Comparison of ENCODE assay signal across 8 mouse cellular contexts in the genomic region with DNA sequence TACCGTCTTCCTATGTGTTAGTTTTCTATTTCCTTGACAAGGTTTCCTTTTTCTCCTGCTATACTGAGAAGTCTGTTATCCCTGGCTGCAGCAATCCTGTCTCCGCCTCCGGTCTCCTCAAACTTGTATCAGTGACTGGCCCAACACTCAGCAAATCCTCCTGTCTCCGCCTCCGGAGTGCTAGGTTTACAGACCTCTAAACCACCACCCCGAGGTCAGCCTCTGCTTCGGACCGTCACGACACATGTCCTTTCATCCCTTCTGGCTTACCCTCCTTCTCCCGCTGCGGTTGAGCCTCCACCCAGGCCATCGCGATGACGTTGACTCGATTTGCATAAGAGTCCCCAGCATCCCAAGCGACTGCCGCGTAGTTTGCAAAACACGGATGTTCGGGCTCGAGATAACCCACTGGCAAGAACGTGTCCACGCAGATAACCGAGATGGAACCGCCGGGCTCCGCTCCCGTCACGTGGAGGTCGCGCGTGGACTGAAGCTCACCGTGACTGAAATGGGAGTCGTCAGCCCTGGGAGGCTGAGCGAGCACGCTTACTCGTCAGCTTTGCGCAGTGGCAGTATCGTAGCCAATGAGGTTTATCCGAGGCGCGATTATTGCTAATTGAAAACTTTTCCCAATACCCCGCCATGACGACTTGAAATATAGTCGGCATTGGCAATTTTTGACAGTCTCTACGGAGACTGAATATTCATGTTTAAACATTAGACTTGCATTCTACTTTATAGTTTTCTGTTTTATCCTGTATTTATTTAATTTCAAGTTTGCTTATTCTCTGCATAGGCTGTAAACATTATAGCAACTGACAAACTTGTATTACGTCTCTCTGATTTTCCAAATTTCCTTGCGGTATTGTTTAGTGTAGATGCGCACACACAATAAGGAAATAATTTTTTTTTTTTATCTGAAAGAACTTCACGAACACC. TPM values are rescaled to one million over a fixed set of nuclear protein-coding genes. Genes with fewer than 3 reads are reported as not detected.
DNase-seq lines count a peak whose midpoint lies in the region; ATAC-seq and TF ChIP-seq lines count a peak whose summit lies in the region.

No protein-coding gene starts in this region.

- peak overlapping the region; percentile 80 for H3K4me2 ChIP-seq in embryonic facial prominence, embryonic 15.5 days (replicated peaks)
- peak overlapping the region; percentile 73 for H3K4me2 ChIP-seq in kidney, embryonic 15.5 days

- no peaks in the 10 kb centered on the region for H3K9me3 ChIP-seq in embryonic facial prominence, embryonic 15.5 days (replicated peaks)
- no peaks in the 10 kb centered on the region for H3K9me3 ChIP-seq in heart, embryonic 10.5 days
- H3K9me3 ChIP-seq in kidney, embryonic 15.5 days (replicated peaks): no peaks in the 10 kb centered on the region

- peak overlapping the region; percentile 98 for H3K27ac ChIP-seq in bone marrow, adult 2 months (ENCODE audit: control insufficient read depth, insufficient read depth, low read depth, low read length, poor library complexity)
- H3K27ac ChIP-seq in embryonic facial prominence, embryonic 15.5 days (replicated peaks): peak overlapping the region; percentile 100
- peak overlapping the region; percentile 100 for H3K27ac ChIP-seq in heart, embryonic 10.5 days
- H3K27ac ChIP-seq in kidney, embryonic 15.5 days: peak overlapping the region; percentile 100

- peak overlapping the region; percentile 86 for H3K9ac ChIP-seq in embryonic facial prominence, embryonic 15.5 days
- peak overlapping the region; percentile 75 for H3K9ac ChIP-seq in kidney, embryonic 15.5 days

- DNase-seq in A20 (ENCODE audit: low read depth, low spot score): peak; percentile 96
- DNase-seq in heart, embryonic 10.5 days (ENCODE audit: low spot score): peak; percentile 96
- peak; percentile 88 for DNase-seq in liver
- peak; percentile 86 to 94 for DNase-seq in spleen, postnatal 4 days (ENCODE audit: low spot score in 2 of 2)

- TF ChIP-seq CTCF in bone marrow, adult 2 months (IDR thresholded peaks at IDR 0.05; ENCODE audit: control insufficient read depth, insufficient read depth, low read length): peak; percentile 9; the same call in 1 of the 2 replicates

- H3K4me3 ChIP-seq in bone marrow, adult 2 months (replicated peaks; ENCODE audit: control insufficient read depth, low read depth, low read length): peak overlapping the region; percentile 56
- peak overlapping the region; percentile 46 for H3K4me3 ChIP-seq in embryonic facial prominence, embryonic 15.5 days (replicated peaks)
- peak overlapping the region; percentile 56 for H3K4me3 ChIP-seq in heart, embryonic 10.5 days
- H3K4me3 ChIP-seq in kidney, embryonic 15.5 days (replicated peaks): peak overlapping the region; percentile 32

- ATAC-seq in embryonic facial prominence, embryonic 15.5 days (ENCODE audit: insufficient number of reproducible peaks, low FRiP score, low TSS enrichment, low read depth): peak; percentile 78
- peak; percentile 85 for ATAC-seq in kidney, embryonic 15.5 days (replicated peaks; ENCODE audit: low FRiP score)
- ATAC-seq in monocyte, adult 5-6 weeks (replicated peaks; ENCODE audit: insufficient number of reproducible peaks, low FRiP score, low TSS enrichment, poor library complexity, severe bottlenecking): peak; percentile 82

- WGBS in bone marrow, adult 2 months: under 1% methylated on average over 50 of the region's 50 CpGs
- under 1% methylated on average over 50 of the region's 50 CpGs for WGBS in embryonic facial prominence, embryonic 15.5 days
- under 1% methylated on average over 50 of the region's 50 CpGs for WGBS in heart, embryonic 10.5 days
- under 1% methylated on average over 50 of the region's 50 CpGs for WGBS in kidney, embryonic 15.5 days

- H3K27me3 ChIP-seq in embryonic facial prominence, embryonic 15.5 days: no peaks in the 10 kb centered on the region
- H3K27me3 ChIP-seq in heart, embryonic 10.5 days (ENCODE audit: insufficient read depth, poor library complexity, severe bottlenecking): no peaks in the 10 kb centered on the region
- H3K27me3 ChIP-seq in kidney, embryonic 15.5 days: no peaks in the 10 kb centered on the region

- peak; percentile 96 for TF ChIP-seq POLR2A in bone marrow, adult 2 months (IDR thresholded peaks at IDR 0.05; ENCODE audit: borderline replicate concordance, control insufficient read depth, low read depth, low read length)

- peaks cover 2% of the 10 kb centered on the region for H3K4me1 ChIP-seq in bone marrow, adult 2 months (ENCODE audit: control insufficient read depth, insufficient read depth, low read length)
- peaks cover 44% of the 10 kb centered on the region for H3K4me1 ChIP-seq in embryonic facial prominence, embryonic 15.5 days
- peaks cover 28% of the 10 kb centered on the region for H3K4me1 ChIP-seq in heart, embryonic 10.5 days
- H3K4me1 ChIP-seq in kidney, embryonic 15.5 days: peaks cover 43% of the 10 kb centered on the region

- H3K36me3 ChIP-seq in embryonic facial prominence, embryonic 15.5 days: no peaks in the 10 kb centered on the region
- H3K36me3 ChIP-seq in heart, embryonic 10.5 days: no peaks in the 10 kb centered on the region
- no peaks in the 10 kb centered on the region for H3K36me3 ChIP-seq in kidney, embryonic 15.5 days

RNA-seq across cellular contexts. Expression of a gene that starts 5.4 kb away (rescaled TPM):
- polyA plus RNA-seq in bone marrow, adult 2 months (2011; ENCODE audit: insufficient read depth, insufficient read length, low replicate concordance, missing spikeins): 9.0 and 13.2 TPM in 2 replicates
- 29.2 and 32.8 TPM in 2 replicates for polyA plus RNA-seq in embryonic facial prominence, embryonic 15.5 days (2015; fragmentation: Nextera tagmentation; extraction: Ambion mirVana)
- 18.7 and 19.0 TPM in 2 replicates for polyA plus RNA-seq in heart, embryonic 10.5 days (2016; fragmentation: Nextera tagmentation; extraction: Ambion mirVana)
- 24.6 and 25.0 TPM in 2 replicates for polyA plus RNA-seq in kidney, embryonic 15.5 days (2015; fragmentation: Nextera tagmentation; extraction: Ambion mirVana)
- 5.2 to 10.7 TPM (median 7.8 TPM) in 3 replicates for total RNA-seq in monocyte, adult 5-6 weeks (2017)

RNA-seq across cellular contexts. Expression of a gene that starts 16.5 kb away (rescaled TPM):
- 32.5 and 71.6 TPM in 2 replicates for polyA plus RNA-seq in bone marrow, adult 2 months (2011; ENCODE audit: insufficient read depth, insufficient read length, low replicate concordance, missing spikeins)
- 51.5 and 52.8 TPM in 2 replicates for polyA plus RNA-seq in embryonic facial prominence, embryonic 15.5 days (2015; fragmentation: Nextera tagmentation; extraction: Ambion mirVana)
- polyA plus RNA-seq in heart, embryonic 10.5 days (2016; fragmentation: Nextera tagmentation; extraction: Ambion mirVana): 30.3 and 31.9 TPM in 2 replicates
- polyA plus RNA-seq in kidney, embryonic 15.5 days (2015; fragmentation: Nextera tagmentation; extraction: Ambion mirVana): 51.7 and 56.1 TPM in 2 replicates
- 85.9 to 113 TPM (median 106 TPM) in 3 replicates for total RNA-seq in monocyte, adult 5-6 weeks (2017)

RNA-seq across cellular contexts. Expression of a gene that starts 23.9 kb away (rescaled TPM):
- polyA plus RNA-seq in bone marrow, adult 2 months (2011; ENCODE audit: insufficient read depth, insufficient read length, low replicate concordance, missing spikeins): 10.3 TPM in 1 of 2 replicates, not detected in the other
- not detected in 2 replicates for polyA plus RNA-seq in embryonic facial prominence, embryonic 15.5 days (2015; fragmentation: Nextera tagmentation; extraction: Ambion mirVana)
- polyA plus RNA-seq in heart, embryonic 10.5 days (2016; fragmentation: Nextera tagmentation; extraction: Ambion mirVana): 0.48 and 1.4 TPM in 2 replicates
- polyA plus RNA-seq in kidney, embryonic 15.5 days (2015; fragmentation: Nextera tagmentation; extraction: Ambion mirVana): 0.61 and 1.2 TPM in 2 replicates
- total RNA-seq in monocyte, adult 5-6 weeks (2017): not detected in 3 replicates

Comparison
In these comparisons a context has a peak if more than half of its experiments do, and no peak if none do; other contexts are left out.
1. Peak in every context shown above with its lines: DNase-seq, ATAC-seq, H3K4me3 ChIP-seq and H3K27ac ChIP-seq.